Mouse (Mus musculus): ENCODE data around the gene Tnfrsf8. TPM values are rescaled to one million over a fixed set of nuclear protein-coding genes. Genes with fewer than 3 reads are reported as not detected.

The Tnfrsf8 gene
- total RNA-seq, 2 experiments from 2014 or later: 0.23 to 0.47 TPM

DNA sequence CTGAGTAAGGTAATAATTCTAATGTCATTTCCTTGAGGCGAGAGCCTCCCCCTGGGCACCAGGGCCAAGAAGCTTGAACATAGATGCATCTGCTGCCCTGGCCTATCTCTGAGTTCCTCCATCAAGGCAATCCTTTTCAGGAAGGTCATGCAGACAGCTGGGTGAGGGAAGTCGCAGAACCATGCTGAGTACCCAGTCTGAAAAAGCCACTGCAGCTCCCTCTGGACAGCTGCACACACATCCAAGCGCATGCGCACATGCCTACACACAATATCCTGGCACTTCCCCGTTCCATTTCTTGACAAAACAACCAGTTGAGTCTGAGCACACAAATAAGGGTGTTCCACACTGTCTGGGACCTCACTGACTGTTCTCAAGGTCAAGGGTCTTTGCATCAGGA, 83.2 kb downstream of the Tnfrsf8 start:
- DNase-seq: no peak

- no peak for DNase-seq
Measured at GRCm38 (mm10) chr4:145230647-145231046, 84.3 kb downstream of the Tnfrsf8 start.

DNA sequence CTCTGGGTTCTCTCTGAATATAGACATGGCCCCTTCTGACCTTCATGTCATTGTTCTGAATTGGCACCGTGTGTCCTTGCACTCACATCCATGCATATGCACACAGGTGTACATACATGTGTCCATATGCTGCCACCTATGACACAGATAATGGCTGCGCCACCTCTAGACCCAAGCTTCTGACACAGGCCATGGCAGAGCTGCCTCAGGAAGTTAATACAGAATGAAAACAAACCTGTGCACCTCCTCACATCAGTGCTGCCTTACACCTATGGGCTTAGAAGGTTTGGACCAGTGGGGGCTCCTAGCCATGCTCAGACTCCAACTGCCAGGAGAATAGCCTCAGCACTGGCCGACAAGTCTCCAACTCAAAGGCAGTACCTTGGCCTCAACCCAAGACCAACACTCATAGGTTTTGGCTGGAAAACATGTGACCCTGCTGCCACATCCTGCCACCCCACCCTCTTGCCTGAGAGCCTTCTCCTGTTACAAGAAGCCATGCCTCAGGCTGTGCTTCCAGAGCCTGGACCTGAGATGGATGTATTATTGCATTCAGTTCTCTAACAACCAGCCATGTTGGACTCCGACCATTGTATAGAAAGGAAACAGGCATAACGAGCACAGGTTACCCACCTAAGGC, 85.3 kb downstream of the Tnfrsf8 start:
- DNase-seq: no peak

DNA sequence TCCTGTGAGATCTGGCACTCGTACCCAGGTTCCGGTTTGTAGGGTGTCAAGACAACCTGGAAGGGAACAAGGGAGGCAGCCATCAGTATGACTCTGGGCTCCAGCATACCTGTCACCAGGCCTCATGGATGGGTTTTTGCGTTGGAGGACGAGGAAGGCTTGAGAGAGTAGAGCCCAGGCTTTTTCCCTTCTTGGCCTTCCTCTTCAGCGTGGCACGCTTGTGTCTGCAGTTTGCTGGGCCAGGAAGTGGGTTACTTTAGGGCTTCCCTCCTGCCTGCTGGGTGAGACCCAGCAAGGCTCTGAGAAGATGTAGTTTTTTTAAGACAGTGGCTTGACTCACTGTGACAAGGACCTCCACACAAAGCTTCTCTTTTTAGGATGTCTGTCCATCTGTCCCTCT, 85.9 kb downstream of the Tnfrsf8 start:
- DNase-seq: no peak

DNA sequence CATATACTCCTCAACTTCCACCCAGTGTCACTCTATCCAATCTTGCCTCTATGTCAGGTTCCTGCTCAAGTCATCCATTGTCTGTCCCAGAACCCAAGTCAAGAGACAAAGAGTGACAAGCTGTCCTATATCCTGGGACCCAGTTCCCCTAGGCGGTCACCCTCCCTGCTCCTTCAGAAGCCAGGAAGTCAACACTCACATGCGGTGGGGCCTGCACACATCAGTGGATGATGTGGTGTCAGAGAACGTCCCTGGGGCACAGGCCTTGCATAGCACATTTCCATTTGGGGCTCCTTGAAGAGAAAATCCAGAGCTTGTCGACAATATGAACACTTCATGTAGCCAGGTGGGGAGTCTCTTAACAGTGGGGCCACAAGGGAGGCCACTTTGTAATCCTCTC, 90.4 kb downstream of the Tnfrsf8 start:
- no peak for DNase-seq

DNA sequence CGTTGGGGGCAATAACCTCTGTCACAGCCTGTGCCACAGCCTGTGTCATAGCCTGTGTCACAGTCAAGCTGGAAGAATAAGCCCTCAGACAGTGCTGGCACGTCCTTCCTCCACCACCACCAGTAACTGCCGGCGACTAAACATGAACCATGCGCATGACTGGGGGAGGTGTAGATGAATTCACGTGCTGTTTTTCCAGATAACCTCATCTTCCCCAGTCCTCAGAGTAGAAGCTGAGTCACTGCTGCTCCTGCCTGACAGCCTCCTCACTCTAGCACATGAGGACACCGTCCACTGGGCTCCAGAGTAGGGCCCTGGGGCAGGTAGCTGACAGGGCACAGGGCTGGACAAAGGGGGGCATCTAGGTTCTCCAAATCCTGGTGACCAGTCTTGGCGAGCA, 92.9 kb downstream of the Tnfrsf8 start:
- DNase-seq: no peak

GRCm38 (mm10) chr4:145221379-145221778, 93.6 kb downstream of the Tnfrsf8 start:
- no peak for DNase-seq

DNA sequence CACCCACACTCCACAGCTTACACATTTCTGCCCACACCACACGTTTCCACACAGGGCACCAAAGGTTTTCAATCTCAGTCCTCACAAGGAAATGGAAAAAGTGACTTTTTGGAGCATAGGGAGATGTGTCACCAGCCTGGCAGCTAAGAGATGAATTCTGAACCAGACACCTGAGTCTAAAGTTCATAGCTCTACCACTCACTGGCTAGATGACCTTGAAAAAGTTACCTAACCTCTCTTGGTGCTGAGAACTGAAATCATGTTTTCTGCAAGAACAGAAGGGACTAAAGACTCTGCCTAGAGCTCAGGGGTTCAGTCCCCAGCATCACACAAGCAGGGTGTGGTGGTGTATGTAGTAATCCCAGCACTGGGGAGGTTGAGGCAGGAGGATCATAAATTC, 95.0 kb downstream of the Tnfrsf8 start:
- DNase-seq: no peak

GRCm38 (mm10) chr4:145219240-145219985, 95.6 kb downstream of the Tnfrsf8 start:
- DNase-seq: peak; percentile 56

DNA sequence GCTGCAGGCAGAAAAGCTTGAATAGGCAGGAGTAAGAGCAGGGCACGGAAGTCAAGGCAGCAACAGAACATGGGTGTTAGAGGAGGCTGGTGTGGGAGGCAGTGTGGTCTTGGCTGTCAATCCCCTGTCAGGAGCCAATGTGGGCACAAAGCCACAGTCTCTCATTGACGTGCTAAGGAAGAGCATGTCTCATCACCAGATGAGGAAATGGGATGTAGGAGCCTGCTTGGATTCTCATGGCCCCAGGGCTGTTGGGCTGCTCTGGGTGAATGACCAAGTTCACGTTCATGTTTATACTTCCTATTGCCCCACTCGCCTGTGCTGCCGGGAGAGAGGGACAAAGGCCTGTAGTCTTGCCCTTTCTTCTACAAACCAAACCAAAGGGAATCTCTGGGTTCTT, 97.1 kb downstream of the Tnfrsf8 start:
- DNase-seq: peak; percentile 33

Other genes with a start within 250 kb of the Tnfrsf8 start
- 10 to 100 TPM; 26.3 to 27.2 TPM for gene Vps13d, start 120.2 kb downstream of the Tnfrsf8 start, total RNA-seq (2021)
- 1 to 10 TPM; 4.4 to 5.8 TPM for gene Tnfrsf1b, start 68.3 kb downstream of the Tnfrsf8 start, total RNA-seq (2021)
- under 1 TPM; 0.31 to 0.59 TPM for gene Zfp990, start 195.6 kb upstream of the Tnfrsf8 start, total RNA-seq (2021)

Measured in gastrocnemius, postnatal 10 days (tissue).